Mouse (Mus musculus): ENCODE data around the gene Cuedc2. TPM values are rescaled to one million over a fixed set of nuclear protein-coding genes. Genes with fewer than 3 reads are reported as not detected.
A peak's percentile ranks its signal among the peaks of the same experiment; 100 is the strongest.

The Cuedc2 gene
- polyA plus RNA-seq, 1 experiment from 2014 or later, result 260 TPM

DNA sequence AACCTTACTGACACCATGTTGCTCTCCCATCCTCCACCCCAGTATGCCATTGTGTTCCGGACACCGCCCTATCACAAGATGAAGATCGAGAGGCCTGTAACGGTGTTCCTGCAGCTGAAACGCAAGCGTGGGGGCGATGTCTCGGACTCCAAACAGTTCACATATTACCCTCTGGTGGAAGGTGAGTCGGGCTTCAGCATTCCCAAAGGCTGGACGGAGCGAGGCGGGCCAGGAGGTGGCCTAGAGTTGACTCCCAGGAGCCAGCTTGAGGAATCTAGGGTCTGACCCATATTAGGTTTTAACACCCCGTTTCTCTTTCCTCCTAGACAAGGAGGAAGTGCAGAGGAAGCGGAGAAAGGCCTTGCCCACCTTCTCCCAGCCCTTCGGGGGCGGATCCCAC, 30.2 kb downstream of the Cuedc2 start:
- Histone ChIP-seq H3K9me3 (ENCODE audit: control insufficient read depth, low read length) (no peaks in the 10 kb centered on the region), H3K4me2 (replicated peaks; ENCODE audit: low read depth, low read length) (peak overlapping the region; percentile 85; the same call in 1 of the 2 replicates), H3K36me3 (ENCODE audit: control insufficient read depth, insufficient read depth, low read length) (no peaks in the 10 kb centered on the region), H3K27me3 (ENCODE audit: control insufficient read depth, insufficient read depth, low read length) (peaks cover 19% of the 10 kb centered on the region), H3K4me3 (ENCODE audit: low read depth, low read length) (no peak overlapping the region; the same call in 1 of the 2 replicates), H3K9ac (ENCODE audit: low read depth, low read length) (no peak overlapping the region), H3K27ac (ENCODE audit: low read depth, low read length) (no peak overlapping the region), H3K4me1 (replicated peaks; ENCODE audit: control insufficient read depth, insufficient read depth, low read length) (0 out of 2 replicates have a peak, but pooled peaks cover 2% of the 10 kb centered on the region)
- WGBS, result 53% methylated on average over 16 of the region's 16 CpGs
- DNase-seq (ENCODE audit: low spot score) (no peak), ATAC-seq (ENCODE audit: low FRiP score) (no peak)

DNA sequence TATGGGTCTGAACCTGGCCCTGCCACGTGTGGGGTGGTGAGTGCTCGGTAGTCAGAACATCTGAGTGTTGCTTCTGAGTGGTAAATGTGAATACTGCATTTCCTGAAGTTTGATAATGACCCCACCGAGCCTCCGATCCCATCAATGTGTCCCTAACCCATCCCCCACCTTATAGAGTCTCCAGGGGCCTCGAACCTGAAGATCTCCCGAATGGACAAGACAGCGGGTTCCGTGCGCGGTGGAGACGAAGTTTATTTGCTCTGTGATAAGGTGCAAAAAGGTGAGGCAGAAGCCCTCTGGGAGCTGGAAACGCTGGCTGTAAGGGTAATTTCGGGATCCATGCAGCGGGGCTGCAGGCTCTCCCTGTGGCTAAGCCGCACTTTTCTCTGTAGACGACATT, 30.7 kb downstream of the Cuedc2 start:
- ATAC-seq (ENCODE audit: low FRiP score) (no peak), DNase-seq (ENCODE audit: low spot score) (no peak)
- Histone ChIP-seq H3K9ac (ENCODE audit: low read depth, low read length) (no peak overlapping the region), H3K9me3 (ENCODE audit: control insufficient read depth, low read length) (no peaks in the 10 kb centered on the region), H3K27ac (ENCODE audit: low read depth, low read length) (no peak overlapping the region), H3K36me3 (ENCODE audit: control insufficient read depth, insufficient read depth, low read length) (no peaks in the 10 kb centered on the region), H3K4me2 (replicated peaks; ENCODE audit: low read depth, low read length) (no peak overlapping the region), H3K4me3 (ENCODE audit: low read depth, low read length) (no peak overlapping the region), H3K27me3 (ENCODE audit: control insufficient read depth, insufficient read depth, low read length) (peaks cover 16% of the 10 kb centered on the region), H3K4me1 (replicated peaks; ENCODE audit: control insufficient read depth, insufficient read depth, low read length) (0 out of 2 replicates have a peak, but pooled peaks cover 2% of the 10 kb centered on the region)
- WGBS, result 71% methylated on average over 16 of the region's 16 CpGs

- 88% methylated on average over 9 of the region's 9 CpGs for WGBS
- Histone ChIP-seq H3K27ac (ENCODE audit: low read depth, low read length) (no peak overlapping the region), H3K9ac (ENCODE audit: low read depth, low read length) (no peak overlapping the region), H3K36me3 (ENCODE audit: control insufficient read depth, insufficient read depth, low read length) (no peaks in the 10 kb centered on the region), H3K27me3 (ENCODE audit: control insufficient read depth, insufficient read depth, low read length) (peaks cover 16% of the 10 kb centered on the region), H3K4me2 (replicated peaks; ENCODE audit: low read depth, low read length) (no peak overlapping the region), H3K4me1 (replicated peaks; ENCODE audit: control insufficient read depth, insufficient read depth, low read length) (0 out of 2 replicates have a peak, but pooled peaks cover 2% of the 10 kb centered on the region), H3K9me3 (ENCODE audit: control insufficient read depth, low read length) (no peaks in the 10 kb centered on the region), H3K4me3 (ENCODE audit: low read depth, low read length) (no peak overlapping the region)
- ATAC-seq (ENCODE audit: low FRiP score) (no peak), DNase-seq (ENCODE audit: low spot score) (no peak)
These were observed 31.7 kb downstream of the Cuedc2 start for GRCm38 (mm10) chr19:46306751-46307289.

GRCm38 (mm10) chr19:46306268-46306610, 32.3 kb downstream of the Cuedc2 start:
- peaks cover 16% of the 10 kb centered on the region for H3K27me3 ChIP-seq (ENCODE audit: control insufficient read depth, insufficient read depth, low read length)
- 58% methylated on average over 5 of the region's 5 CpGs for WGBS
- ATAC-seq (ENCODE audit: low FRiP score), result no peak

DNA sequence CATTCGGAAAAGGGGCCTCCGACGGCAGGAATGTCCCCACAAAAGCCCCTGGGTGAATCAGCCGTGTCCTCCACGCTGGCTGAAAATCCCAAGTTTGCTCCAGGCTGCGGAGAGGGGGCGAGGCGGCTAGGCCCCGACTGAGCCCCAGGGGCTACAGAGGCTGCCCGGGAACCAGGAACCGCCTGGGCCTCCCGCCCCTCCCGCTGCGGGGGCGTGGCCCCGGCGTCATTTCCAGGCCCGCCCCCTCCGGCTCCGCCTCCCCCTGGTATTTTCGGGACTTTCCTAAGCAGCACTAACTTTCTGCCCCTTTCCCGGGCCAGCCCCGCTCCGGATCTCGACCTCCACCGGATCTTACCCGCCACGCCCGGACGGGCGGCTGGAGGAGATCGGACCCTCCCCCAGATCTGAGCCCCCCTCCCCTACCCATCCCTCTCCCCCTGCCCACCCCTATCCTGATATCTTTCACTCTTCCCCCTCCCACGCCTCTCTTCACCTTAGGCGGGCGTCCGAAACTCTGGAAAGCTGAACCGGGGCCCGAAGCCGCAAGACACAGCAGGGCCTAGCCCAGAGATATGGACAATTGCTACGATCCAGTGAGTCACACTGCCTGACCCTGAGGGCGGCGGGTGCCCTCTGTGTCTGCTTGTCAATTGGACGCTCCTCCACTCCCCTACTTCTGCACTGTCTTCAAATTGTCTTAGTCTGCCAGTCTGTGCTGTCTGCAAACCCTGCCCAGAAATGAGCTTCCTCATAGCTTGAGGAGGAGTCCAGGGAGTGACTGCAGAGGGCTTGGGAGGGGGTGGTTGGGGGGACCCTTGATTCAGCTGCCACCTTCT, 32.9 kb downstream of the Cuedc2 start:
- Histone ChIP-seq H3K27me3 (ENCODE audit: control insufficient read depth, insufficient read depth, low read length) (peaks cover 16% of the 10 kb centered on the region), H3K9ac (ENCODE audit: low read depth, low read length) (peak overlapping the region; percentile 28), H3K9me3 (ENCODE audit: control insufficient read depth, low read length) (no peaks in the 10 kb centered on the region), H3K4me3 (ENCODE audit: low read depth, low read length) (peak overlapping the region; percentile 44), H3K4me1 (replicated peaks; ENCODE audit: control insufficient read depth, insufficient read depth, low read length) (0 out of 2 replicates have a peak, but pooled peaks cover 2% of the 10 kb centered on the region), H3K27ac (ENCODE audit: low read depth, low read length) (no peak overlapping the region), H3K4me2 (replicated peaks; ENCODE audit: low read depth, low read length) (peak overlapping the region; percentile 74), H3K36me3 (ENCODE audit: control insufficient read depth, insufficient read depth, low read length) (no peaks in the 10 kb centered on the region)
- ATAC-seq (ENCODE audit: low FRiP score) (peak; percentile 53), DNase-seq (ENCODE audit: low spot score) (peak; percentile 90)
- 1% methylated on average over 38 of the region's 43 CpGs for WGBS

More at GRCm38 (mm10) chr19:46306268-46306610, 32.3 kb downstream of the Cuedc2 start:
- Histone ChIP-seq H3K9me3 (ENCODE audit: control insufficient read depth, low read length) (no peaks in the 10 kb centered on the region), H3K4me2 (replicated peaks; ENCODE audit: low read depth, low read length) (peak overlapping the region; percentile 74; the same call in 1 of the 2 replicates), H3K4me3 (ENCODE audit: low read depth, low read length) (peak overlapping the region; percentile 44; the same call in 1 of the 2 replicates), H3K27ac (ENCODE audit: low read depth, low read length) (no peak overlapping the region), H3K4me1 (replicated peaks; ENCODE audit: control insufficient read depth, insufficient read depth, low read length) (0 out of 2 replicates have a peak, but pooled peaks cover 2% of the 10 kb centered on the region), H3K36me3 (ENCODE audit: control insufficient read depth, insufficient read depth, low read length) (no peaks in the 10 kb centered on the region), H3K9ac (ENCODE audit: low read depth, low read length) (no peak overlapping the region)
- peak; percentile 9 for DNase-seq (ENCODE audit: low spot score)

DNA sequence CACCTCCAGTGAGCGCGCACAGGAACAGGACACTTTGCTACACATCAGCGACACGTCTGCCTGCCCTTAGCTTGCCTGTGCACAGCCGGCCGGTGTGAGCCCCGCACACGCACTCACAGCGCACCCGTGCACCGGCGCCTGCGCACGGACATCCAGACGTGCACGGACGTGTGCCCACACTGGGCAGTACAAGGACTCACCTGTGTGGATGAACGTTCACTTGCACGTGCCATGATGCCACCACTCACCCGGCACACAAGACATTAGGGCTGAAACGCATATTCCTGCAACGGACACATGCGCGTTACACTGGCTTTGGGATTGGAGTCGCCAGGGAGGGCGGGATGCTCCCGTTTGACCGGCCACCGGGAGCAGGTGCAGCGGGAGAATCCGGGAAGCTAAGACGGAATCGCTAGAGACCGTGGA, 33.6 kb downstream of the Cuedc2 start:
- 0 out of 2 replicates have a peak, but pooled peaks cover 2% of the 10 kb centered on the region for H3K4me1 ChIP-seq (replicated peaks; ENCODE audit: control insufficient read depth, insufficient read depth, low read length)
- H3K4me2 ChIP-seq (replicated peaks; ENCODE audit: low read depth, low read length), result peak overlapping the region; percentile 74
- H3K27me3 ChIP-seq (ENCODE audit: control insufficient read depth, insufficient read depth, low read length), result peaks cover 16% of the 10 kb centered on the region
- H3K4me3 ChIP-seq (ENCODE audit: low read depth, low read length), result peak overlapping the region; percentile 44
- ATAC-seq (ENCODE audit: low FRiP score) (peak; percentile 55), DNase-seq (ENCODE audit: low spot score) (peak; percentile 56)
- H3K9ac ChIP-seq (ENCODE audit: low read depth, low read length), result peak overlapping the region; percentile 28
- H3K36me3 ChIP-seq (ENCODE audit: control insufficient read depth, insufficient read depth, low read length), result no peaks in the 10 kb centered on the region
- H3K27ac ChIP-seq (ENCODE audit: low read depth, low read length), result no peak overlapping the region
- under 1% methylated on average over 34 of the region's 34 CpGs for WGBS
- H3K9me3 ChIP-seq (ENCODE audit: control insufficient read depth, low read length), result no peaks in the 10 kb centered on the region

DNA sequence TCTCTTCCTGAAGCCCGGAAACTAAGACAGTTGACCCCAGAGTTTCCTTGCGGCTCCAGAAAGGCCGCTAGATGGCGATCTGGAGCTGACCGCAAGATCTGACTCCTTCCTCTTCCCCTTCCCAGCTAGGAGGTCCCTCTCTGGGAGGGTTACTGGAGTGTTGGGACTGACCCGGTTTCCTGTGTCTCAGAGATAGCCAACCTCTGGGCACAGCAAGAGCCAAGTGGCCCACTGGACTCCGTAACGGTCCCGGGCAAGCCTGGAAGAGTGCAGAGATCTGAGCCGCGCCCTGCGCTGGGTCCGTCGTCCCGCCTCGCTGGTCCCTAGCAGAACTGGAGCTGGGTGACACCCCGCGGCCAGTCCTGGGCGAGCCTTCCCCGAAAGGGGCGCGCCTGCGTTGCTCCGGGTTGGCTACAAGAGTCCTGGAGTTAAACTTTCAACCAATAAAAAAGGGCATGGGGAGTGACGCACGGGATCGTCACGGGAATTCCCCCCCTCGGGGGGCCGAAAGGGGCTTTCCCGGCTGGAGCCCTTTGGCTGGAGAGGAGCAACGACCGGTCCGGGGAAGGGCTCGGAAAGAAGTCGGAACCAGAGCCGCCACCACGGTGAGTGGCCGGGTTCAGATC, 34.2 kb downstream of the Cuedc2 start, which contains the start of gene Nfkb2:
TSS of gene Nfkb2 (plus strand) at position 105 of the 626 bp plus-strand sequence.
- no peaks in the 10 kb centered on the region for H3K36me3 ChIP-seq (ENCODE audit: control insufficient read depth, insufficient read depth, low read length)
- H3K4me2 ChIP-seq (replicated peaks; ENCODE audit: low read depth, low read length), result peak within 1 kb of the TSS; percentile 74
- H3K4me1 ChIP-seq (replicated peaks; ENCODE audit: control insufficient read depth, insufficient read depth, low read length), result 0 out of 2 replicates have a peak, but pooled peaks cover 2% of the 10 kb centered on the region
- ATAC-seq (ENCODE audit: low FRiP score), result peak; percentile 80
- no peaks in the 10 kb centered on the region for H3K9me3 ChIP-seq (ENCODE audit: control insufficient read depth, low read length)
- H3K27ac ChIP-seq (ENCODE audit: low read depth, low read length), result no peak within 1 kb of the TSS; the same call in 1 of the 2 replicates
- peak within 1 kb of the TSS; percentile 44 for H3K4me3 ChIP-seq (ENCODE audit: low read depth, low read length)
- DNase-seq (ENCODE audit: low spot score), result peak; percentile 89
- under 1% methylated on average over 39 of the region's 39 CpGs for WGBS
- peaks cover 16% of the 10 kb centered on the region for H3K27me3 ChIP-seq (ENCODE audit: control insufficient read depth, insufficient read depth, low read length)
- peak within 1 kb of the TSS; percentile 47 for H3K9ac ChIP-seq (ENCODE audit: low read depth, low read length)

Data from hindbrain, embryonic 11.5 days (tissue).